Mouse (Mus musculus) neural tube, embryonic 15.5 days (tissue): ENCODE results near the gene Vcp. TPM values are rescaled to one million over a fixed set of nuclear protein-coding genes. Genes with fewer than 3 reads are reported as not detected.

ENCODE experiments used
- ATAC-seq: fragments of 200-750 bp; cut with Nextera tagmentation; 2 replicates; pipeline ENCODE4 v1.8.0; 2017; ENCODE audit warnings: mild to moderate bottlenecking, moderate TSS enrichment, moderate library complexity; ENCODE audit not compliant: low FRiP score
- H3K27ac ChIP-seq: fragments of 300-500 bp; sonication (generic); replicated peaks from 2 replicates; pipeline ENCODE4 v1.5.1; 2015; ENCODE audit warnings: mild to moderate bottlenecking, inconsistent platforms
- H3K27me3 ChIP-seq: fragments of 300-500 bp; sonication (generic); replicated peaks from 2 replicates; pipeline ENCODE4 v1.6.1; 2015; ENCODE audit warnings: inconsistent platforms
- H3K36me3 ChIP-seq: fragments of 300-500 bp; sonication (generic); 2 replicates; pipeline ENCODE4 v1.6.1; 2015; ENCODE audit warnings: inconsistent platforms
- H3K4me1 ChIP-seq: fragments of 300-500 bp; sonication (generic); 2 replicates; pipeline ENCODE4 v1.6.1; 2015; ENCODE audit warnings: inconsistent platforms
- H3K4me2 ChIP-seq: fragments of 300-500 bp; sonication (generic); 2 replicates; pipeline ENCODE4 v1.6.1; 2015; ENCODE audit warnings: inconsistent platforms, mild to moderate bottlenecking, moderate library complexity
- H3K4me3 ChIP-seq: fragments of 300-500 bp; sonication (generic); replicated peaks from 2 replicates; pipeline ENCODE4 v1.5.1; 2015; ENCODE audit warnings: mild to moderate bottlenecking, inconsistent platforms
- H3K9ac ChIP-seq: fragments of 300-500 bp; sonication (generic); replicated peaks from 2 replicates; pipeline ENCODE4 v1.6.1; 2015; ENCODE audit warnings: mild to moderate bottlenecking, inconsistent platforms
- H3K9me3 ChIP-seq: fragments of 300-500 bp; sonication (generic); replicated peaks from 2 replicates; pipeline ENCODE4 v1.6.1; 2016; ENCODE audit warnings: inconsistent platforms
- WGBS: fragments of 180-500 bp; shearing (Covaris S2); methylation state at CpG from one replicate; pipeline ENCODE4 v1.1.7; 2015; ENCODE audit warnings: mixed read lengths; 5-methylcytosine and 5-hydroxymethylcytosine counted together
- polyA plus RNA-seq: library from polyadenylated mRNA; unstranded; fragments of >200 nt; fragmentation: Nextera tagmentation; extraction: Ambion mirVana; gene quantifications from 2 replicates; pipeline ENCODE4 v1.2.1, GENCODE M21; 2015

Gene Vcp
- polyA plus RNA-seq, 1 experiment from 2014 or later: 477 TPM

DNA sequence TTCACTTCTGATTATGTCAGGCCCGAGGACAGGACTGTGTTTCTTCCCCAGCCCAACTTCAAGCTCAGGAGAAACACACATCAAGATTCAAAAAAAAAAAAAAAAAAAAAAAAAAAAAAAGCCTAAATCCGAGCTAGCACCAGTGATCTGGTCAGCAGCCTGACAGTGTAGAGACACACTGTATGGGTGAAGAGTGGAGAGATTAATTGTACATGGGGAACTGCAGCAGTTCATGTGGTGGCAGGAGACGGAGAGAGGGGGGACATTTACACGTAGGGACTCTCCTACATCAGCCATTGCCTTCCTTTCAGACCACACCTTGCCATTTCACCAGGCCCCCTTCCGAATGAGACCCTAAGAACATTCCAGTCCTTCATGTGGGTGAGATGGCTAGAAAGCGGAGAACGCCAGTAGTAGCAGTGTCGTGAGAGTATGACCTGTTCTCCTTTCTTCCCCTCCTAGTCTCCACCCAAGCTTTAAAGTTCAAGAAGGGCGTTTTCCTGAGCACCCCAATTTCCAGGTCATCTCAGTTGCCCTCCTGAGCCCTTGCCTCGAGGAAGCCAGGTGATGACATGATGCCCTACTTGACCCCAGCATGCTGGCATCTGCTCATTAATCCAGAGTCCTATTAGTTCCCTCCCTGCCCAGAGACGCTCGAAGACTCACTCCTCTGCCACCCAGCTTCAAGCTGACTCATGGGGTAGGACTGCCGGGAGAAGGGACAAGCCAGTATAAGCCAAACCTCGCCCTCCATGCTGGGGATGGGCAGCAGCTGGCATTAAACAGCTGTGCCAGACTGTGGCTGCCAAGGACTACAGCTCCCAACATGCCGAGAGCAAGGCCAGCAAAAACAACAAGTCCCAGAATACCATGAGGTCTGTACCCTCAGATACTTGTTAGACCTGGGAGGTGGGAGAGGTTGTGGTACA, 38.5 kb upstream of the Vcp start:
- H3K27ac ChIP-seq: peak overlapping the region; percentile 82
- peaks cover 46% of the 10 kb centered on the region for H3K4me1 ChIP-seq
- WGBS: 65% methylated on average over 15 of the region's 15 CpGs
- peaks cover 28% of the 10 kb centered on the region for H3K36me3 ChIP-seq
- H3K4me2 ChIP-seq: peak overlapping the region; percentile 88
- peak overlapping the region; percentile 83 for H3K9ac ChIP-seq
- H3K4me3 ChIP-seq: peak overlapping the region; percentile 82
- no peaks in the 10 kb centered on the region for H3K9me3 ChIP-seq
- ATAC-seq: peak; percentile 12
- no peaks in the 10 kb centered on the region for H3K27me3 ChIP-seq

DNA sequence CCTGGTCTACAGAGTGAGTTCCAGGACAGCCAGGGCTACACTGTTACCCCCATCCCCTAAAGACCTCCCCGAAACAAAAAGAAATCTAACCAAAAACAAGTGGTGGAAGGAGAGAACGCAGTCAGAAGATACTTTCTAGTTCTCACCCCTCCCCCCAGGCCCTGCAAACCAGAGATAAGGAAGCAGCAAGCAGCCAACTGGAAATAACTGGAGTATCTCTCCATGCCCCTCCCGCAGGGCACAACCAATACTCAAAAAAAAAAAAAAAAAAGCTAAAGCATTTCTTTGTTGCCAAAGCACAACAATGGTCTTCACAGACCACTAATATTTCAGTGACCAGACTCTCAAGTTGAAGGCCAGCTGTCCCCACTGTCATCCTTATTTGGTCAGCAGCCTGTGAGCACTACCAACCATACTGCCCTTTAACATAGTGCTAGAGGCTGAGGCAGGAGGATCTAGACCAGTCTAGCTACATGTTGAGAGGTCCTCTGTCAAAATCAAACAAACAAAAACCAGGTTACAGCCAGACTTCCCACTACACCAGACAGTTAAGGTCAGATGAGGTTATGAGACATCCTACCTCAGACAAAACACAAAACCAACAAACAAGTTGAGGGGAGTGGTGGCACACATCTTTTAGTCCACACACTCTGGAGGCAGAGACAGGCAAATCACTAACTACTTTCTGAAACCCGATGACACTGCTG, 37.7 kb upstream of the Vcp start:
- H3K9ac ChIP-seq: no peak overlapping the region
- H3K9me3 ChIP-seq: no peaks in the 10 kb centered on the region
- no peaks in the 10 kb centered on the region for H3K27me3 ChIP-seq
- peaks cover 37% of the 10 kb centered on the region for H3K4me1 ChIP-seq
- H3K4me2 ChIP-seq: peak overlapping the region; percentile 88; the same call in 1 of the 2 replicates
- WGBS: 68% methylated on average over 4 of the region's 4 CpGs
- peak overlapping the region; percentile 82 for H3K4me3 ChIP-seq
- ATAC-seq: no peak
- no peak overlapping the region for H3K27ac ChIP-seq
- H3K36me3 ChIP-seq: peaks cover 36% of the 10 kb centered on the region

DNA sequence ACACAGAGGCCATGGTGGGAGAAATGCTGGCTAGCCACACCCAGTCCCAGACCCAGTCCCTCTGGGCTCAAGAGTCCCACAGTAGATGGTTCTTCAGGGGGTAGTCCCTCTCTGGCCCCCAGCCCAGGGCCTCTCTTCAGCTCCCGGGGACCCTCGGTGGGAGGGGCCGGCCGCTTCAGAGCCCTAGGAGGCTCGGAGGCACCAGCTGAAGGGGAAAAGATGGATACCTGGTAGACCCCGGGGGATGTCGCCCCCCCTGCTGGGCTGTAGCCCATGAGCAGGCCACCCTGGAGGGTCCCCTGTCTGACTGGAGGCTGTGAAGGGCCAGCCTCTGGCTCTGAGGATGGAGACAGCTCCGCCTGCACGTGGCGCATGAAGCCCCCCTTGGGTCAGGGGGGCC, 36.0 kb upstream of the Vcp start:
- Histone ChIP-seq H3K4me2 (no peak overlapping the region), H3K4me1 (peaks cover 48% of the 10 kb centered on the region), H3K27ac (no peak overlapping the region), H3K27me3 (no peaks in the 10 kb centered on the region), H3K4me3 (no peak overlapping the region), H3K9ac (no peak overlapping the region), H3K36me3 (peaks cover 39% of the 10 kb centered on the region), H3K9me3 (no peaks in the 10 kb centered on the region)
- no peak for ATAC-seq
- 88% methylated on average over 10 of the region's 10 CpGs for WGBS

DNA sequence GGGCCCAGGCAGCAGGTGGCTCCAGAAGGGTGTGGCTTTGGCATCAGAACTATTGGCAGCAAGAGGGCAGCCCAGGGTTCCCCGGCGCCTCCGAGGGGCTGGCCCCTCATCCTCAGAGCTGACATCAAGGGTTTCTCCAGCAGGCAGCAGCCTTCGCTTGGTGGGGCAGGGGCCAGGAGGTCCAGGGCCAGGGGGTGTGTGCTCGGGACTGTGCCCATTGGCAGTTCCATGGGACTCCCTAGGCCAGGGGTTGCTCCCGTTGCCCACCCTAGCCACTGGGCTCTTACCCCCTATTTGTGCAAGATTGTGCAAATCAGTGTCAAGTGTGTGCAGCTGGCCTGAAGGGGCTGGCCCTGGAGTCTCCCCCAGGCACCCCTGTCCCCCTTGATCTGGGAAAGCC, 35.5 kb upstream of the Vcp start:
- Histone ChIP-seq H3K36me3 (peaks cover 39% of the 10 kb centered on the region), H3K4me3 (no peak overlapping the region), H3K9me3 (no peaks in the 10 kb centered on the region), H3K27ac (no peak overlapping the region), H3K9ac (no peak overlapping the region), H3K4me1 (peaks cover 45% of the 10 kb centered on the region), H3K27me3 (no peaks in the 10 kb centered on the region), H3K4me2 (no peak overlapping the region)
- no peak for ATAC-seq
- 90% methylated on average over 6 of the region's 6 CpGs for WGBS

DNA sequence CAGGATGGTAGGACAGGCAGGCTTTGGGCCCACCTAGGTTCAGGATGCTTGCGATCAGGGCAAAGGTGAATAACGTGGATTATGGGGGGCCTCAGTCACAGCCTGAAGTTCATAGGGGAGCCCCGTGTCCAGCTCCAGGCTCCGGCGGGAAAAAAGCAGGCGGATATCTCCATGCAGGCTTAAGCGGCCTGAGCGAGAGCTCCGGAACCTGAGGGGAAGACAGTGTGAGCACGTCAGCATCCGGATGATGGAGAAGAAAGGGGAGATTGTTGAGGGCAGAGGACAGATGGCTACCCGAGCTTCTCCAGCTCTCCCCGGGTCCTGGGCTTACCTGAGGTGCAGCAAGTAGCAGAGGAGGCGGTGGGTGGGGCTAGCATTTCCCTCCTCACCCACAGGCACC, 33.2 kb upstream of the Vcp start:
- no peak overlapping the region for H3K4me3 ChIP-seq
- H3K9me3 ChIP-seq: no peaks in the 10 kb centered on the region
- H3K36me3 ChIP-seq: peaks cover 50% of the 10 kb centered on the region
- 85% methylated on average over 14 of the region's 14 CpGs for WGBS
- H3K27ac ChIP-seq: no peak overlapping the region
- H3K9ac ChIP-seq: no peak overlapping the region
- H3K4me2 ChIP-seq: no peak overlapping the region
- no peak for ATAC-seq
- H3K27me3 ChIP-seq: no peaks in the 10 kb centered on the region
- peaks cover 42% of the 10 kb centered on the region for H3K4me1 ChIP-seq

DNA sequence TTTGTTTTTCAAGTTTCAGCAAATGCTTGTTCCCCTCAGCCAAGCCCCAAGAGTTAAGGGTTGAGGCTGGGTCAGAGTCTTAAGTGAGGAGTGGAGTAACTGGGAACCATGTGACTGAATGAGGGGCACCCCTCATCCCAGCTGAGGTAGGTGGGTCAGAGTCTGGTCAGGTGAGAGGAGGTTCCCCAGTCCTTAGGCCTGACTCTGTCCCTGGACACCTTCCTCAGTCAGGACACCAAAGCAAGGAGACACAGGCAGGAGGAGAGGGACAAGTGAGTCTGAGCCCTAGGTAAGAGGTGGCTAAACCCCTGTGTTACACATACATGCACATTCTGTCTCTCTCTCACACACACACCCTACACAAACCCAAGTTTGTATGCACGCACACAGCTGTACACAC, 32.2 kb upstream of the Vcp start:
- no peak overlapping the region for H3K4me3 ChIP-seq
- H3K27me3 ChIP-seq: no peaks in the 10 kb centered on the region
- no peaks in the 10 kb centered on the region for H3K9me3 ChIP-seq
- H3K4me1 ChIP-seq: peaks cover 32% of the 10 kb centered on the region
- peak overlapping the region; percentile 11; the same call in 1 of the 2 replicates for H3K27ac ChIP-seq
- no peak for ATAC-seq
- WGBS: 89% methylated on average over 1 of the region's 1 CpGs
- H3K36me3 ChIP-seq: peaks cover 59% of the 10 kb centered on the region
- no peak overlapping the region for H3K9ac ChIP-seq
- H3K4me2 ChIP-seq: no peak overlapping the region

DNA sequence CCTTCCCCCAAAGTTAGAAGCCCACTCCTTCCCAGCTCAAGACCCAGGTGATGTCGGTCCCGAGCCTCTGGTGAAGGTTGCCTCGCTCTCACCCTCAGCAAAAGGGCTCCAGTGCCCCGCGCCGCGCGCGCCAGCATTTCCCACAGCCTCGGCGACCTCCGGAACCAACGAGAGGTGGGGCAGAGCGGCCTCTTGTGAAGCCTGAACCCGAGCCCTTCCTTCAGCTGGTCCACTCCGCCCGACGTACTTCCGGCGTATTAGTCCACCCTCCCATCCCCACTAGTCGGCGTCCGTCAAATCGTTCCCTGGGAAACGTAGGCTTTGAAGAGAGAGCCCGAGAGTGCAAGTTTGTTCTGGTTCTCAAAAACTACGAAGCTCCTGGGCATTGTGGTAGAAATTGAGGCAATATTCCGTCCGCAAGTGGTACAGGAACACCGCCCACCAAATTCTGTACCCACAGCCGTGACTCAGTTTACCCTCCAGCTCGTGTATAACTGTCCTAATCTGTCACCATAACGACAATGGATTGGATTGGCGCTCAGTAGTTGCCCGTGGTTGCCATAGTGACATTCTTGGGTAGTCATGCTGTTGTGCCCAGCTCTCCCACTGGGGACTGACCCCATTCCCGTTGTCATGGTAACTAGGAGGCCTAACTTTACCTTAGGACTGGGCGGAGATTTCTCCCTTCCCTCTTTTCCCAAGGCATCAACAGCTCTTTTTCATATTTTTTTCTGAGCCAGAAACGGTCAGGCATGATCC, 31.1 kb upstream of the Vcp start, which contains the start of gene Stoml2:
Gene Stoml2 (minus strand): TSS at position 474 of the 759 bp plus-strand sequence.
- Histone ChIP-seq H3K27ac (peak within 1 kb of the TSS; percentile 93), H3K27me3 (no peaks in the 10 kb centered on the region), H3K4me1 (peaks cover 25% of the 10 kb centered on the region), H3K4me2 (peak within 1 kb of the TSS; percentile 83), H3K9me3 (no peaks in the 10 kb centered on the region), H3K9ac (peak within 1 kb of the TSS; percentile 89), H3K4me3 (peak within 1 kb of the TSS; percentile 88), H3K36me3 (peaks cover 61% of the 10 kb centered on the region)
- under 1% methylated on average over 38 of the region's 38 CpGs for WGBS
- peak; percentile 95 for ATAC-seq

DNA sequence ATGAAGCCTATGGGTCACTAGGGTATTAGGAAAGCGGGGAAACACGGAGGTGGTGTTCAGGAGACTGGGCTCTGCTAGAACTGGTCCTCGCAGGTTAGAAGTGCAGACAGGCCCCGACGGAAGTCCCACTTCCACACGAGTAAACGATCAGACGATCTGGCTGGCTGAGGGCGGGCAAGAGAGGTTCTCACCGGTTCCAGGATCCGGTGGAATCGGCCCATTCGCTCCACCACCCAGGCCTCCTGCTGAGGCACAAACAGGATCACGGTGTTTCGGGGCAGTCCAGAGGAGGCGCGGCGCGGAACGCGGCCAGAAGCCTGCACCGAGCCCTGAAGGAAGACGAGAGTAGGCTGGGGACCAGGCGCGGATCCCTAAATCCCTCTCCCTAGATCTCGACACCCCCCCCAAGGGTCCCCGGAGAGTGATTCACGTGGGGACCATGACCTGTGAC, 30.5 kb upstream of the Vcp start:
- Histone ChIP-seq H3K9ac (peak overlapping the region; percentile 89), H3K4me1 (peaks cover 25% of the 10 kb centered on the region), H3K4me2 (peak overlapping the region; percentile 83), H3K27ac (peak overlapping the region; percentile 93), H3K4me3 (peak overlapping the region; percentile 88), H3K9me3 (no peaks in the 10 kb centered on the region), H3K27me3 (no peaks in the 10 kb centered on the region), H3K36me3 (peaks cover 55% of the 10 kb centered on the region)
- WGBS: under 1% methylated on average over 28 of the region's 28 CpGs
- ATAC-seq: peak; percentile 40

DNA sequence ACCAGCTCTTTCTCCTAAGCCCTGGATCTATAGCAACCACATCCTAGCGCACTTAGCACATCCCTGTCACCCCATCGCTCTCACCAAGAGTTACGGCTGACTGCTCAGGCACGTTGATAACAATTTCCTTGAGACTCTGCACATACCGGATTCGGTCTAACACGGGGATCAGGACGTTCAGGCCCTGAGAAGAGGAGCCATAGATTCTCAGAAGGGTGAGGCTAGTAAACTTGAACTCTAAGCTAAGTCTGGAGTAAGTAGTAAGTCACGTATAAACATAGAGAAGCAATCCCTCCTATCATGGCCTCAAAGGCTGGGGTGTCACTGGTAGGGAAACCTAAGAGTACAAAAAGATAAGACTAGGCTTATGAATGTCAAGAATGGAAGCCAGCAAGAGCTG, 30.0 kb upstream of the Vcp start:
- peak overlapping the region; percentile 93 for H3K27ac ChIP-seq
- peaks cover 51% of the 10 kb centered on the region for H3K36me3 ChIP-seq
- WGBS: 66% methylated on average over 9 of the region's 9 CpGs
- no peaks in the 10 kb centered on the region for H3K27me3 ChIP-seq
- peak overlapping the region; percentile 88 for H3K4me3 ChIP-seq
- H3K4me1 ChIP-seq: peaks cover 25% of the 10 kb centered on the region
- H3K9ac ChIP-seq: peak overlapping the region; percentile 89
- no peaks in the 10 kb centered on the region for H3K9me3 ChIP-seq
- ATAC-seq: no peak
- peak overlapping the region; percentile 83 for H3K4me2 ChIP-seq

DNA sequence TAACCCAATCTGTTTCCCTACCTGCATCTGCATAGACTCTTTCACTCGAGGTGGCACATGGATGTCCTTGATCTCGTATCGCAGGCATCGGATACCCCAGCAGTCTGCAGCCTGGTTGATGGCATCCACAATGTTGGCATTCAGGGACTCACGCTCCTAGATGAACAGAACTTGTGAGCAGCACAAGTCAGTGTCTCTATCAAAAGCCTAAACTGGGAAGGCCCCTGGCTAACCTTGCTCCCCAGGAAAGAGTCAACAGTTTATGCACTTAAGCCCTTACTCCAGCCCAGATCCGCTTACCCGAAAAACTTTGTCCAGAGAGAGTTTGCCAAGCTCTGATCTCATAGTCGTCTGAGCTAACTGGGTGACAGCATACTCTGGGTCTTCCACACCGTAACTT, 29.4 kb upstream of the Vcp start:
- peak overlapping the region; percentile 83 for H3K4me2 ChIP-seq
- H3K9ac ChIP-seq: no peak overlapping the region
- no peak overlapping the region for H3K27ac ChIP-seq
- no peak for ATAC-seq
- 97% methylated on average over 9 of the region's 9 CpGs for WGBS
- no peaks in the 10 kb centered on the region for H3K9me3 ChIP-seq
- H3K4me3 ChIP-seq: peak overlapping the region; percentile 88; the same call in 1 of the 2 replicates
- H3K36me3 ChIP-seq: peaks cover 45% of the 10 kb centered on the region
- peaks cover 30% of the 10 kb centered on the region for H3K4me1 ChIP-seq
- H3K27me3 ChIP-seq: no peaks in the 10 kb centered on the region

DNA sequence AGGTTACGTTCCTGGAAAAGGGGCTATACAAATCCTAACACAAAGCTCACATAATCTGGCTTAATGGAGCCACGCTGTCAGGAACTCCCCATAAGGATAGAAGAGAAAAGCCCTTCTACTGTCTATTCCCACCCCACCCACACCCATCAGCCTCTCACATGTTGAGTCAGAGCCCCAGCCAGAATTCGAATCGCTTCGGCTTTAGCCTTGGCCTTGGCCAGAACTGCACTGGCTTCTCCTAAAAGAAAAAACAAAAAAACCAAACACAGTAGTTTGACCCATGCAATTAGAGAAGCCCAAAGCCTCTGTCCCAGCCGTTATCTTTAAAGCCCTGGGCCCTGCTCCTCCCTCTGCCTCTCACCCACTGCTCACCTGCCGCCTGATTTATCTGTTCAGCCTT, 28.8 kb upstream of the Vcp start:
- no peak for ATAC-seq
- H3K27ac ChIP-seq: no peak overlapping the region
- H3K36me3 ChIP-seq: peaks cover 39% of the 10 kb centered on the region
- no peak overlapping the region for H3K4me2 ChIP-seq
- H3K9me3 ChIP-seq: no peaks in the 10 kb centered on the region
- peaks cover 37% of the 10 kb centered on the region for H3K4me1 ChIP-seq
- H3K27me3 ChIP-seq: no peaks in the 10 kb centered on the region
- H3K4me3 ChIP-seq: no peak overlapping the region
- 96% methylated on average over 7 of the region's 7 CpGs for WGBS
- no peak overlapping the region for H3K9ac ChIP-seq
